Mouse (Mus musculus) MEL (cell line): ENCODE measurements around the gene 4930524J08Rik. TPM values are rescaled to one million over a fixed set of nuclear protein-coding genes. Genes with fewer than 3 reads are reported as not detected.

Experiments
- DNase-seq: peaks from one replicate; pipeline ENCODE4 v3.0.0; 2011; ENCODE audit warnings: low read depth, low spot score
- H3K27ac ChIP-seq: 2 replicates; pipeline ENCODE4 v1.5.1; 2012; ENCODE audit warnings: low read depth, mild to moderate bottlenecking, control low read depth, low read length, moderate library complexity; ENCODE audit not compliant: control insufficient read depth
- H3K27me3 ChIP-seq, 2 experiments: fragments of 150-350 bp in 1 of 2; sonication (generic) in 1 of 2; 2 replicates each; pipeline ENCODE4 v1.6.1; 2012; ENCODE audit warnings: low read length in 2 of 2, mild to moderate bottlenecking in 2 of 2, improper control_type of control experiment in 1 of 2, moderate library complexity in 1 of 2; ENCODE audit not compliant: insufficient read depth in 2 of 2, control insufficient read depth in 1 of 2
- H3K36me3 ChIP-seq, 2 experiments: 2 replicates each; pipeline ENCODE4 v1.6.1; 2012 to 2014; ENCODE audit warnings: low read length in 2 of 2, improper control_type of control experiment in 1 of 2, inconsistent platforms in 1 of 2, mild to moderate bottlenecking in 1 of 2; ENCODE audit not compliant: insufficient read depth in 2 of 2, control insufficient read depth in 1 of 2
- H3K4me1 ChIP-seq, 2 experiments: fragments of 150-350 bp in 1 of 2; sonication (generic) in 1 of 2; 2 replicates each; pipeline ENCODE4 v1.6.1; 2012; ENCODE audit warnings: low read length in 2 of 2, improper control_type of control experiment in 1 of 2, mild to moderate bottlenecking in 1 of 2; ENCODE audit not compliant: insufficient read depth in 2 of 2, control insufficient read depth in 1 of 2
- H3K4me3 ChIP-seq, 2 experiments: fragments of 150-350 bp in 1 of 2; sonication (generic) in 1 of 2; 2 replicates each; pipeline ENCODE4 v1.5.1; 2012; ENCODE audit warnings: low read depth in 2 of 2, low read length in 2 of 2, mild to moderate bottlenecking in 2 of 2, moderate library complexity in 2 of 2, control low read depth in 1 of 2, improper control_type of control experiment in 1 of 2; ENCODE audit not compliant: control insufficient read depth in 1 of 2, insufficient read depth in 1 of 2
- H3K79me2 ChIP-seq: 2 replicates; pipeline ENCODE4 v1.6.1; 2012; ENCODE audit warnings: mild to moderate bottlenecking, low read length, moderate library complexity; ENCODE audit not compliant: control insufficient read depth, poor library complexity, insufficient read depth
- H3K9ac ChIP-seq: 2 replicates; pipeline ENCODE4 v1.6.1; 2012; ENCODE audit warnings: low read depth, mild to moderate bottlenecking, control low read depth, low read length, moderate library complexity; ENCODE audit not compliant: control insufficient read depth, poor library complexity, severe bottlenecking
- H3K9me3 ChIP-seq: fragments of 150-350 bp; sonication (generic); replicated peaks from 2 replicates; pipeline ENCODE4 v1.6.1; 2012; ENCODE audit warnings: mild to moderate bottlenecking, low read length, improper control_type of control experiment, moderate library complexity; ENCODE audit not compliant: insufficient read depth
- BHLHE40 ChIP-seq: IDR thresholded peaks from 2 replicates; pipeline ENCODE4 v1.6.1; 2012; ENCODE audit warnings: low read depth, mild to moderate bottlenecking, inconsistent platforms, low read length, improper control_type of control experiment, borderline replicate concordance
- CHD1 ChIP-seq: IDR thresholded peaks from 2 replicates; pipeline ENCODE4 v1.6.1; 2012; ENCODE audit warnings: low read depth, mild to moderate bottlenecking, inconsistent platforms, low read length, improper control_type of control experiment
- E2F4 ChIP-seq: IDR thresholded peaks from 2 replicates; pipeline ENCODE4 v1.6.1; 2011; ENCODE audit warnings: low read depth, low read length, improper control_type of control experiment, borderline replicate concordance
- ELF1 ChIP-seq: IDR thresholded peaks from 2 replicates; pipeline ENCODE4 v1.6.1; 2014; ENCODE audit warnings: low read depth, mild to moderate bottlenecking, inconsistent platforms, low read length, improper control_type of control experiment, moderate library complexity
- ETS1 ChIP-seq: IDR thresholded peaks from 2 replicates; pipeline ENCODE4 v1.6.1; 2012; ENCODE audit warnings: low read depth, mild to moderate bottlenecking, inconsistent platforms, low read length, improper control_type of control experiment, moderate library complexity
- GATA1 ChIP-seq: IDR thresholded peaks from 2 replicates; pipeline ENCODE4 v1.6.1; 2011; ENCODE audit warnings: low read depth, low read length, improper control_type of control experiment
- HCFC1 ChIP-seq: IDR thresholded peaks from 2 replicates; pipeline ENCODE4 v1.6.1; 2012; ENCODE audit warnings: low read depth, mild to moderate bottlenecking, inconsistent platforms, low read length, improper control_type of control experiment, moderate library complexity
- MAX ChIP-seq: IDR thresholded peaks from 2 replicates; pipeline ENCODE4 v1.6.1; 2011; ENCODE audit warnings: low read length, improper control_type of control experiment
- MEF2A ChIP-seq: IDR thresholded peaks from 2 replicates; pipeline ENCODE4 v1.6.1; 2014; ENCODE audit warnings: low read depth, mild to moderate bottlenecking, inconsistent platforms, low read length, improper control_type of control experiment; ENCODE audit not compliant: poor library complexity, insufficient replicate concordance, severe bottlenecking; ENCODE audit errors: extremely low read depth
- MXI1 ChIP-seq: IDR thresholded peaks from 2 replicates; pipeline ENCODE4 v1.6.1; 2011; ENCODE audit warnings: mild to moderate bottlenecking, low read depth, low read length, improper control_type of control experiment
- MYB ChIP-seq: IDR thresholded peaks from 2 replicates; pipeline ENCODE4 v1.6.1; 2011; ENCODE audit warnings: mild to moderate bottlenecking, low read depth, low read length, improper control_type of control experiment
- MYC ChIP-seq: IDR thresholded peaks from 2 replicates; pipeline ENCODE4 v1.6.1; 2011; ENCODE audit warnings: low read depth, mild to moderate bottlenecking, low read length, improper control_type of control experiment, moderate library complexity
- NELFE ChIP-seq: IDR thresholded peaks from 2 replicates; pipeline ENCODE4 v1.6.1; 2011; ENCODE audit warnings: low read depth, low read length, improper control_type of control experiment
- NRF1 ChIP-seq: IDR thresholded peaks from 2 replicates; pipeline ENCODE4 v1.6.1; 2014; ENCODE audit warnings: low read depth, mild to moderate bottlenecking, inconsistent platforms, low read length, improper control_type of control experiment, moderate library complexity; ENCODE audit not compliant: poor library complexity, insufficient read depth, severe bottlenecking
- POLR2AphosphoS2 ChIP-seq: IDR thresholded peaks from 2 replicates; pipeline ENCODE4 v1.6.1; 2011; ENCODE audit warnings: low read length, improper control_type of control experiment
- SIN3A ChIP-seq: IDR thresholded peaks from 2 replicates; pipeline ENCODE4 v1.6.1; 2012; ENCODE audit warnings: low read length, improper control_type of control experiment, inconsistent platforms
- SMC3 ChIP-seq: IDR thresholded peaks from 2 replicates; pipeline ENCODE4 v1.6.1; 2011; ENCODE audit warnings: low read depth, low read length, improper control_type of control experiment
- TBP ChIP-seq: IDR thresholded peaks from 2 replicates; pipeline ENCODE4 v1.8.0; 2011; ENCODE audit warnings: low read depth, low read length, improper control_type of control experiment
- TCF12 ChIP-seq: IDR thresholded peaks from 2 replicates; pipeline ENCODE4 v1.6.1; 2014; ENCODE audit warnings: low read depth, mild to moderate bottlenecking, inconsistent platforms, low read length, improper control_type of control experiment, moderate library complexity
- USF1 ChIP-seq: IDR thresholded peaks from 2 replicates; pipeline ENCODE4 v1.6.1; 2014; ENCODE audit warnings: low read depth, mild to moderate bottlenecking, inconsistent platforms, low read length, improper control_type of control experiment, moderate library complexity
- USF2 ChIP-seq, 2 experiments: IDR thresholded peaks; 2 replicates each; pipeline ENCODE4 v1.6.1; 2011 to 2012; ENCODE audit warnings: improper control_type of control experiment in 2 of 2, low read length in 2 of 2, borderline replicate concordance in 1 of 2, inconsistent platforms in 1 of 2, low read depth in 1 of 2, mild to moderate bottlenecking in 1 of 2; ENCODE audit not compliant: insufficient read depth in 1 of 2
- ZKSCAN1 ChIP-seq: IDR thresholded peaks from 2 replicates; pipeline ENCODE4 v1.6.1; 2012; ENCODE audit warnings: low read depth, mild to moderate bottlenecking, inconsistent platforms, low read length, improper control_type of control experiment, moderate library complexity
- ZMIZ1 ChIP-seq: IDR thresholded peaks from 2 replicates; pipeline ENCODE4 v1.6.1; 2012; ENCODE audit warnings: low read depth, mild to moderate bottlenecking, inconsistent platforms, low read length, improper control_type of control experiment, moderate library complexity
- ZNF384 ChIP-seq: IDR thresholded peaks from 2 replicates; pipeline ENCODE4 v1.6.1; 2012; ENCODE audit warnings: low read depth, mild to moderate bottlenecking, inconsistent platforms, low read length, improper control_type of control experiment
- polyA plus RNA-seq, 2 experiments: library from polyadenylated mRNA; stranded (reverse) in 1 of 2; unstranded in 1 of 2; fragments of >175 nt in 1 of 2; fragments of >200 nt in 1 of 2; gene quantifications; 2 replicates each; pipeline versions ENCODE4 v1.2.1 to v1.2.4; 2012; ENCODE audit warnings: low replicate concordance in 2 of 2, low read depth in 1 of 2; ENCODE audit not compliant: insufficient read length in 2 of 2, insufficient read depth in 1 of 2, missing spikeins in 1 of 2
- total RNA-seq: library from RNA; depleted of rRNA; stranded (reverse); fragments of 300-350 nt; gene quantifications from 2 replicates; pipeline ENCODE4 v1.2.3, GENCODE M21; 2012

The 4930524J08Rik gene
- total and polyA plus RNA-seq, 3 experiments, result 1.0 to 6.7 TPM; not detected in 1

DNA sequence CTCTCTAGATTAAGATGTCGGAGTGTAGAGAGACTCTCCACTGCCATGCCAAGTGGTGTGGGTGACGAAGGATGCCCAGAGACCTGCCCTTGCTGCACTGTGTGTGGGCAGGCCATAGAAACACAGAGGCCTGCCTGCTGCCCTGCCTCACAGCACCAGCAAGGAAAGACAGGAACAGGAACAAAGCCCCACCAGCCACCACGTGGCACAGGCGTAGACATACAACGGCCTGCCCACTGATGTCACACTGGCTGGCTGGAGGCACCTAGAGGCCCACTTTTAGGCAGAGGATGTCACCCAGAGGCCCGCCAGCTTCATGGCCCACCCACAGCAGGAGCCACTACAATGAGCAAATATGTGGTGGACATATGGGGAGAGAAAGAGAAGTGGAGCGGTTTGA is 21.2 kb downstream of the 4930524J08Rik start:
- no peak for DNase-seq
- Histone ChIP-seq H3K27me3 (no peaks in the 10 kb centered on the region), H3K9ac (no peak overlapping the region), H3K36me3 (peaks cover 0 to 7% of the 10 kb centered on the region in 2 experiments; a peak in 2 of 4 replicates), H3K4me1 (peaks cover 6 to 11% of the 10 kb centered on the region in 2 experiments), H3K79me2 (no peaks in the 10 kb centered on the region), H3K9me3 (no peaks in the 10 kb centered on the region), H3K27ac (no peak overlapping the region), H3K4me3 (no peak overlapping the region)
- TF ChIP-seq ETS1, result no peak
- no peak for TF ChIP-seq MYC
- TF ChIP-seq NRF1, result no peak
- TF ChIP-seq MXI1, result no peak
- TF ChIP-seq USF2 (IDR thresholded peaks at IDR 0.05; ENCODE audit: borderline replicate concordance in 1 of 2, insufficient read depth in 1 of 2, low read depth in 1 of 2, low read length in 2 of 2), result no peak
- no peak for TF ChIP-seq GATA1
- no peak for TF ChIP-seq TCF12
- no peak for TF ChIP-seq HCFC1
- no peak for TF ChIP-seq ZNF384
- TF ChIP-seq POLR2AphosphoS2, result no peak
- no peak for TF ChIP-seq SIN3A
- no peak for TF ChIP-seq MAX
- TF ChIP-seq MYB, result no peak
- TF ChIP-seq SMC3, result no peak
- TF ChIP-seq E2F4, result no peak
- no peak for TF ChIP-seq CHD1
- no peak for TF ChIP-seq ELF1

DNA sequence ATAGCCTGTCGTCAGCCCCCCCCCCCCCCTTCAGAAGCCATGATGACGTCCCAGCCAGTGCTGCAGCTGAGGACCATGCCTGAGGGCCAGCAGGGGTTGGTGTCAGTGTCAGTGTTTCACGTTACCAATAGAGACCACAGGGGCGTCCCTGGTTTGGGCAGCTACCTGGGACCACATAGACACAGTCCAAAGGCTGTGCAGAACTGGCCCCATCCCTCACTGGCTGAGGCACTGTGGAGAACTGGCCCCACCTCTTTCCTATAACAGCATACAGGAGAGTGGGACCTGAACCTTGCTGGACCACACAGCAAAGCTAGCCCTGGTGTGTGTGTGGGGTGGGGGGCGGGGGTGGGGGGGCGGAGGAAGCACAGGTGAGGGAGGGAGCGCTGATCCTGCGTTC is 21.6 kb downstream of the 4930524J08Rik start:
- Histone ChIP-seq H3K4me3 (no peak overlapping the region), H3K27ac (no peak overlapping the region), H3K9ac (no peak overlapping the region), H3K79me2 (no peaks in the 10 kb centered on the region), H3K9me3 (no peaks in the 10 kb centered on the region), H3K27me3 (no peaks in the 10 kb centered on the region), H3K4me1 (peaks cover 6 to 14% of the 10 kb centered on the region in 2 experiments), H3K36me3 (peaks cover 0 to 8% of the 10 kb centered on the region in 2 experiments; a peak in 2 of 4 replicates)
- no peak for DNase-seq
- TF ChIP-seq GATA1 (no peak), ZMIZ1 (no peak), ETS1 (no peak), ZNF384 (no peak), USF1 (no peak), TBP (no peak), NELFE (no peak), MEF2A (no peak), SMC3 (no peak), ZKSCAN1 (no peak), BHLHE40 (no peak)
